Mouse (Mus musculus) R1 (cell line): ENCODE results near the gene Dnajc16.
A peak's percentile ranks its signal among the peaks of the same experiment; 100 is the strongest.

Experiments
- DNase-seq: peaks from one replicate; pipeline ENCODE4 v3.0.0-alpha.2; 2018; ENCODE audit warnings: low read depth, low spot score

The Dnajc16 gene

DNA sequence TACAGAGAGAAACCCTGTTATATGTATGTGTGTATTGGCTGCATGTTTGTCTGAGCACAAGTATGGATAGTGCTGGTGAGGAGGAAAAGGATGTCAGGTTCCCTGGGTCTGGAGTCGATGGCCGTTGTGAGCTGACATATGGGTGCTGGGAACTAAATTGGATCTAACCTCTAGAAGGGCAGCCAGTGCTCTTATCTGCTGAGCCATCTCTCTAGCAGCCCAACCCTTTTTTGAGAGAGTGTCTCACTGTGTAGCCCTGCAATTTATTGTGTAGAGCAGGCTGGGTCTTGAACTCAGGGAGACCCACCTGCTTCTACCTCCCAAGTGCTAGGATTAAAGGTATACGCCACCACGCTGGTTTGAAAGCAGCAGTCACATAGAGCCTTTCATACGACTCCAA, 65.5 kb downstream of the Dnajc16 start:
- DNase-seq = no peak

DNA sequence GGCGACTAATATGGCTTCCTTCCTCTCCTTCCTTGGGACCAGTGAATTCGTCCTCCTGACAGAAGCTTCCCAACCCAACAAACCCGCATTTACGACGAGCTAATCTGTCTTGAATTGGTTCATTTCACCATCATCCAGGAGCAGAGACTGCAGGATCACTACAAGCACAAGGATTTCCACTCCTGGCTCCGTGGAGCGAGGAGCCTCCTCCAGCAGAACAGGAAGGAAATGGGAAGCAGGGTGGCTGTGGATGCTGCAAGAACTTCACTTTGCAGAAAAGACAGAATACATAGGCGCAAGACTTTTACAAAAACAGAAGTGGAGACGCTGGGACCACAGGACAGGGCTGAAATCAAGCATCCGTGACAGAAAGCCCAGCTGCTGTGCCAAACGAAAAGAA, 66.1 kb downstream of the Dnajc16 start:
- no peak for DNase-seq

GRCm38 (mm10) chr4:141723673-141724068, 67.1 kb downstream of the Dnajc16 start:
- no peak for DNase-seq

- DNase-seq = peak; percentile 86
Measured at GRCm38 (mm10) chr4:141722731-141723672, 67.7 kb downstream of the Dnajc16 start, which contains the start of gene Ddi2. TSS of gene Ddi2 (minus strand) at chr4:141723419.

DNA sequence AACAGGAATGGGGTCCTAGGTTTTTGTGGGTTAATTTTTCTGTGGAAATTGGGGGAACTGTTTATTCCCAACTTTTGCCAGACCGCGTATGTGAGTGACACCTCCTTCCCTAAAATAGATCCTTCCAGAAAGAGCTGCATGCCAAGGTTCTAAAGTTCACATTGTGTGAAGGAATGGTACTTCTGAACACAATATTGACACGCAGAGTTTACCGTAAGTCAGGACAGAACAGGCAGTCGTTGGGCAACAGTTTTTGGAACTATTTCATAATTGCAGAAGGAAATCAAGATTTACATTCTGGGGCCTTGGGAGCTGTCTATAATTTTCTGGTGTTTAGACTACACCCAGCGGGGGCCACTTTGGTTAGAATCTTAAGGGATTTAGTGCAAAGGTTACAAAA, 68.8 kb downstream of the Dnajc16 start:
- no peak for DNase-seq

- no peak for DNase-seq
Measured at GRCm38 (mm10) chr4:141720761-141721523, 69.8 kb downstream of the Dnajc16 start.

DNA sequence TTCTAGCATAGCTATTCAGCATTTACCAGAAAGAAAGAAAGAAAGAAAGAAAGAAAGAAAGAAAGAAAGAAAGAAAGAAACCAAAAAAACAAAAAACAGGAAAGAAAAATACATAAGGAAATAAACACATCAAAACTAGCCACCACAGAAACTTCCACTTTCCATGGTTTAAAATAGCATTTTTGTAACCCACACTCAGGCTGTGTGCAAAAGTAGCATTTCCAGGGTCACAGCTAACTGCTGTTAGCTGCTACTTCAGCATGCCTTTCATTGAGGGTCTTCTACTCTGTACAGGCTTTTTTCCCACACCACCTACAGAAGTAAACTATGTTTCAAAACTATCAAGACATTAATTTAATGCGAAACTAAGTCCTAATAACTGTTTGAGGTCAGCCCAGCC, 71.4 kb downstream of the Dnajc16 start:
- DNase-seq = no peak

- no peak for DNase-seq
Measured at GRCm38 (mm10) chr4:141717633-141718032, 73.1 kb downstream of the Dnajc16 start.

DNA sequence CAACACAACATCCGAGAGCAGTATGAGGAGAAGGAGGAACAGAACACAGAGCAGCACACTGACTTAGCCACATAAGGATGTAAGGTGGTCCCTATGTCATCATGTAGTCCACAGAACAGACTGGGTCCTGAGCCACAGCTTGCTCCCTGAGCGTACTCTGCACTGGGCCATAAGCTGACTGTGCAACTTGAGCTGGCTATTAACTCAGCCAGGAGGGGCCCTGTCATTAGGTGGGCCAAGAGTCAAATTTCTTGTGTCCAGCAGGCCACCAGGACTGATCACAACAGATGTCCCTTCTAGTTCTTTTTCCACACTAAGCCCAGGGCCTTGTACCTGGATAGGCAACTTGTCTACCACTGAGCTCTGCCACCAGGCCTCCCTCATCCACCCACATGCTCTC, 75.7 kb downstream of the Dnajc16 start:
- DNase-seq = no peak

DNA sequence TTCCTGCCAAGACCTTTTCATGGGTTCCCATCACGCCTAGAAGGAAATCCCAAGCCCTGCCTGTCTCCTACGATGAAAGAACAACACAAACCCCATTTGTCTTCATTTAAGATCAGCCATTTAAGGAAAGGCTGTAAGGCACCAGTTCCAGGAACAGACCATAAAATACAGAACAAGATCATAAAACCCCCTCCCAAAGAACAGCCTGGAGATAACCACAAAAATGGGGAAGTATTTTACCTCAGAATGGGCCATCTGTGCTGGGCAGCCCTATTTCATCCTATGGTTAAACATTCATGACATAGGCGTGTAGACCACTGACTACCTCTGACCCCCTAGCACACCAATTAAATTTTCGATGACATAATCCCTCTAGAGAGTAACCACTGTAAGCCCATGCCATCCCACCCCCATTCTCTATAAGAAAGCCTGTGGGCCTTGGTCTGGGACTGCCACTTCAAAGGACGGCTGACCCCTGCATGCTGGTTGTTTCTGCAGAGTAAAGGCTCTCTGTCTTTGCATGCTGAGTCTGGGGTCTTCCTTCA, 77.1 kb downstream of the Dnajc16 start:
- DNase-seq = no peak

DNA sequence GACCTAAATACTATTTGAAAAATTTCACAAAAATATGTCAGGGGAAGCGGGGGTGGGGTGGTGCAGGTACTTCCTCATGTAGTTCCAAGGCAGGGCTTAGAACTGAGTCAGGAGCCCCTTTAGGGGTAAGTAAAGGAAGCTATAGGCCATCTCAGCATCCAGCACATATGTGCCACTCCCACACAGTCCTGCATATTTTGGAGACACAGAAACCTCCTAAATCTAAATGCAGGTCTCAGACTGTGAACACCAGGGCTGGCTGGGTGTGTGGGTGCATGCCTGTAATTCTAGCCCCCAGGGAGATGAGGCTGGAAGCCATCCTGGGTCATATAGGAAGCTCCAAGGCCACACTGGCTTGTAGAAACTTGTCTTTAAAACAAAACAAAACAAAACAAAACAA, 79.5 kb downstream of the Dnajc16 start:
- no peak for DNase-seq
